ENCODE assay signal across 8 mouse cellular contexts in genomic region chr14:20661661-20662331, GRCm38 (mm10). TPM values are rescaled to one million over a fixed set of nuclear protein-coding genes. Genes with fewer than 3 reads are reported as not detected.
DNase-seq lines count a peak whose midpoint lies in the region; ATAC-seq lines count a peak whose summit lies in the region.

No protein-coding gene starts in this region.

- WGBS in lung, embryonic 16.5 days: 12% methylated on average over 19 of the region's 19 CpGs
- WGBS in heart, embryonic 16.5 days: 9% methylated on average over 19 of the region's 19 CpGs
- WGBS in limb, embryonic 13.5 days: 7% methylated on average over 16 of the region's 19 CpGs
- 9% methylated on average over 19 of the region's 19 CpGs for WGBS in neural tube, embryonic 14.5 days

- H3K4me1 ChIP-seq in lung, embryonic 16.5 days (replicated peaks; ENCODE audit: control insufficient read depth, insufficient read depth, low read length): peaks cover 8% of the 10 kb centered on the region
- H3K4me1 ChIP-seq in heart, embryonic 16.5 days (ENCODE audit: control insufficient read depth, insufficient read depth, low read length): peaks cover 27% of the 10 kb centered on the region
- peaks cover 41% of the 10 kb centered on the region for H3K4me1 ChIP-seq in limb, embryonic 13.5 days
- peaks cover 8% of the 10 kb centered on the region; the same call in 1 of the 2 replicates for H3K4me1 ChIP-seq in neural tube, embryonic 14.5 days (ENCODE audit: control insufficient read depth, insufficient read depth, low read length)

- peak overlapping the region; percentile 97 for H3K4me2 ChIP-seq in lung, embryonic 16.5 days (ENCODE audit: low read depth, low read length)
- peak overlapping the region; percentile 90 for H3K4me2 ChIP-seq in heart, embryonic 16.5 days (ENCODE audit: low read depth, low read length)
- H3K4me2 ChIP-seq in limb, embryonic 13.5 days (replicated peaks): peak overlapping the region; percentile 86
- peak overlapping the region; percentile 80 for H3K4me2 ChIP-seq in neural tube, embryonic 14.5 days (ENCODE audit: low read depth, low read length)

- H3K27me3 ChIP-seq in lung, embryonic 16.5 days (ENCODE audit: control insufficient read depth, insufficient read depth, low read depth, low read length): peaks cover 10% of the 10 kb centered on the region; the same call in 1 of the 2 replicates
- no peaks in the 10 kb centered on the region for H3K27me3 ChIP-seq in heart, embryonic 16.5 days (ENCODE audit: control insufficient read depth, insufficient read depth, low read length)
- H3K27me3 ChIP-seq in limb, embryonic 13.5 days: peaks cover 8% of the 10 kb centered on the region; the same call in 1 of the 2 replicates
- 0 out of 2 replicates have a peak, but pooled peaks cover 2% of the 10 kb centered on the region for H3K27me3 ChIP-seq in neural tube, embryonic 14.5 days (ENCODE audit: control insufficient read depth, insufficient read depth, low read length)

- no peak for DNase-seq in lung, postnatal 36 days
- DNase-seq in cerebellum, adult 9-11 months: peak; percentile 47
- DNase-seq in urinary bladder, postnatal 4 days (ENCODE audit: low spot score in 2 of 2): no peak

- H3K9me3 ChIP-seq in lung, embryonic 16.5 days (ENCODE audit: control insufficient read depth, low read length): no peaks in the 10 kb centered on the region
- H3K9me3 ChIP-seq in heart, embryonic 16.5 days (replicated peaks; ENCODE audit: control insufficient read depth, low read length): no peaks in the 10 kb centered on the region
- no peaks in the 10 kb centered on the region for H3K9me3 ChIP-seq in limb, embryonic 13.5 days
- no peaks in the 10 kb centered on the region for H3K9me3 ChIP-seq in neural tube, embryonic 14.5 days (ENCODE audit: control insufficient read depth, low read length)

- H3K36me3 ChIP-seq in lung, embryonic 16.5 days (ENCODE audit: control insufficient read depth, insufficient read depth, low read length): no peaks in the 10 kb centered on the region
- H3K36me3 ChIP-seq in heart, embryonic 16.5 days (ENCODE audit: control insufficient read depth, insufficient read depth): no peaks in the 10 kb centered on the region
- no peaks in the 10 kb centered on the region for H3K36me3 ChIP-seq in limb, embryonic 13.5 days
- no peaks in the 10 kb centered on the region for H3K36me3 ChIP-seq in neural tube, embryonic 14.5 days (ENCODE audit: control insufficient read depth, insufficient read depth, low read length)

- peak; percentile 35; the same call in 1 of the 2 replicates for ATAC-seq in lung, embryonic 16.5 days (ENCODE audit: low read depth)
- ATAC-seq in heart, embryonic 16.5 days (replicated peaks; ENCODE audit: extremely low read depth, insufficient read depth, low FRiP score): peak; percentile 2; the same call in 1 of the 2 replicates
- peak; percentile 20; the same call in 1 of the 2 replicates for ATAC-seq in limb, embryonic 13.5 days (ENCODE audit: low FRiP score, low read depth)
- ATAC-seq in neural tube, embryonic 14.5 days (ENCODE audit: low read depth): peak; percentile 52
- no peak for ATAC-seq in granulocyte monocyte progenitor cell, adult 5-6 weeks (replicated peaks; ENCODE audit: poor library complexity, severe bottlenecking)

- peak overlapping the region; percentile 82 for H3K27ac ChIP-seq in lung, embryonic 16.5 days (ENCODE audit: low read length)
- peak overlapping the region; percentile 94 for H3K27ac ChIP-seq in heart, embryonic 16.5 days (ENCODE audit: low read length)
- H3K27ac ChIP-seq in limb, embryonic 13.5 days: peak overlapping the region; percentile 95
- peak overlapping the region; percentile 78 for H3K27ac ChIP-seq in neural tube, embryonic 14.5 days (ENCODE audit: low read depth, low read length)

- peak overlapping the region; percentile 73 for H3K9ac ChIP-seq in lung, embryonic 16.5 days (ENCODE audit: low read length)
- H3K9ac ChIP-seq in heart, embryonic 16.5 days (ENCODE audit: low read length): peak overlapping the region; percentile 77
- peak overlapping the region; percentile 83 for H3K9ac ChIP-seq in limb, embryonic 13.5 days
- peak overlapping the region; percentile 74 for H3K9ac ChIP-seq in neural tube, embryonic 14.5 days (replicated peaks; ENCODE audit: low read depth, low read length)

- H3K4me3 ChIP-seq in lung, embryonic 16.5 days (ENCODE audit: low read length): peak overlapping the region; percentile 79
- peak overlapping the region; percentile 72 for H3K4me3 ChIP-seq in heart, embryonic 16.5 days (ENCODE audit: low read length)
- peak overlapping the region; percentile 71 for H3K4me3 ChIP-seq in limb, embryonic 13.5 days
- H3K4me3 ChIP-seq in neural tube, embryonic 14.5 days (ENCODE audit: low read depth, low read length): peak overlapping the region; percentile 56

RNA-seq across cellular contexts. Expression of gene Myoz1, which starts 5.5 kb away (rescaled TPM):
- polyA plus RNA-seq in lung, embryonic 16.5 days (2015; fragmentation: Nextera tagmentation; extraction: Ambion mirVana): 1.8 and 7.9 TPM in 2 replicates
- polyA plus RNA-seq in heart, embryonic 16.5 days (2015; fragmentation: Nextera tagmentation; extraction: Ambion mirVana): 12.0 and 14.9 TPM in 2 replicates
- 2.4 and 2.8 TPM in 2 replicates for polyA plus RNA-seq in limb, embryonic 13.5 days (2015; fragmentation: Nextera tagmentation; extraction: Ambion mirVana)
- polyA plus RNA-seq in neural tube, embryonic 14.5 days (2014; fragmentation: Nextera tagmentation; extraction: Ambion mirVana): 0.31 TPM in 1 of 2 replicates, not detected in the other
- total RNA-seq in granulocyte monocyte progenitor cell, adult 5-6 weeks (2014; fragmentation: Nextera tagmentation): not detected in 2 replicates
- not detected in 2 replicates for total RNA-seq in granulocyte monocyte progenitor cell, adult 5-6 weeks (2017)

RNA-seq across cellular contexts. Expression of gene Synpo2l, which starts 6.4 kb away (rescaled TPM):
- 4.2 and 6.2 TPM in 2 replicates for polyA plus RNA-seq in lung, embryonic 16.5 days (2015; fragmentation: Nextera tagmentation; extraction: Ambion mirVana)
- polyA plus RNA-seq in heart, embryonic 16.5 days (2015; fragmentation: Nextera tagmentation; extraction: Ambion mirVana): 172 and 183 TPM in 2 replicates
- polyA plus RNA-seq in limb, embryonic 13.5 days (2015; fragmentation: Nextera tagmentation; extraction: Ambion mirVana): 19.6 and 20.8 TPM in 2 replicates
- polyA plus RNA-seq in neural tube, embryonic 14.5 days (2014; fragmentation: Nextera tagmentation; extraction: Ambion mirVana): 0.19 and 0.23 TPM in 2 replicates
- total RNA-seq in granulocyte monocyte progenitor cell, adult 5-6 weeks (2014; fragmentation: Nextera tagmentation): 0.32 and 0.56 TPM in 2 replicates
- total RNA-seq in granulocyte monocyte progenitor cell, adult 5-6 weeks (2017): not detected in 2 replicates

RNA-seq across cellular contexts. Expression of gene Sec24c, which starts 12.3 kb away (rescaled TPM):
- 93.3 and 95.6 TPM in 2 replicates for polyA plus RNA-seq in lung, embryonic 16.5 days (2015; fragmentation: Nextera tagmentation; extraction: Ambion mirVana)
- polyA plus RNA-seq in heart, embryonic 16.5 days (2015; fragmentation: Nextera tagmentation; extraction: Ambion mirVana): 73.2 and 76.2 TPM in 2 replicates
- polyA plus RNA-seq in limb, embryonic 13.5 days (2015; fragmentation: Nextera tagmentation; extraction: Ambion mirVana): 85.0 and 90.7 TPM in 2 replicates
- polyA plus RNA-seq in neural tube, embryonic 14.5 days (2014; fragmentation: Nextera tagmentation; extraction: Ambion mirVana): 74.4 and 87.0 TPM in 2 replicates
- 102 and 121 TPM in 2 replicates for total RNA-seq in granulocyte monocyte progenitor cell, adult 5-6 weeks (2014; fragmentation: Nextera tagmentation)
- total RNA-seq in granulocyte monocyte progenitor cell, adult 5-6 weeks (2017): 88.3 and 103 TPM in 2 replicates

RNA-seq across cellular contexts. Expression of gene Usp54, which starts 20.9 kb away (rescaled TPM):
- 6.2 and 8.1 TPM in 2 replicates for polyA plus RNA-seq in lung, embryonic 16.5 days (2015; fragmentation: Nextera tagmentation; extraction: Ambion mirVana)
- polyA plus RNA-seq in heart, embryonic 16.5 days (2015; fragmentation: Nextera tagmentation; extraction: Ambion mirVana): 3.8 and 4.5 TPM in 2 replicates
- 7.3 and 9.1 TPM in 2 replicates for polyA plus RNA-seq in limb, embryonic 13.5 days (2015; fragmentation: Nextera tagmentation; extraction: Ambion mirVana)
- polyA plus RNA-seq in neural tube, embryonic 14.5 days (2014; fragmentation: Nextera tagmentation; extraction: Ambion mirVana): 13.6 and 15.1 TPM in 2 replicates
- total RNA-seq in granulocyte monocyte progenitor cell, adult 5-6 weeks (2014; fragmentation: Nextera tagmentation): 5.1 and 9.4 TPM in 2 replicates
- total RNA-seq in granulocyte monocyte progenitor cell, adult 5-6 weeks (2017): 4.1 and 4.6 TPM in 2 replicates

RNA-seq across cellular contexts. Expression of gene Fut11, which starts 33.0 kb away (rescaled TPM):
- polyA plus RNA-seq in lung, embryonic 16.5 days (2015; fragmentation: Nextera tagmentation; extraction: Ambion mirVana): 29.4 and 30.7 TPM in 2 replicates
- polyA plus RNA-seq in heart, embryonic 16.5 days (2015; fragmentation: Nextera tagmentation; extraction: Ambion mirVana): 20.5 and 20.6 TPM in 2 replicates
- 27.4 and 28.5 TPM in 2 replicates for polyA plus RNA-seq in limb, embryonic 13.5 days (2015; fragmentation: Nextera tagmentation; extraction: Ambion mirVana)
- 20.0 and 30.6 TPM in 2 replicates for polyA plus RNA-seq in neural tube, embryonic 14.5 days (2014; fragmentation: Nextera tagmentation; extraction: Ambion mirVana)
- total RNA-seq in granulocyte monocyte progenitor cell, adult 5-6 weeks (2014; fragmentation: Nextera tagmentation): 9.0 and 9.3 TPM in 2 replicates
- 7.5 and 9.3 TPM in 2 replicates for total RNA-seq in granulocyte monocyte progenitor cell, adult 5-6 weeks (2017)
